Mouse (Mus musculus): ENCODE results near the gene Foxj2. TPM values are rescaled to one million over a fixed set of nuclear protein-coding genes. Genes with fewer than 3 reads are reported as not detected.

Foxj2 gene
- polyA plus RNA-seq, 1 experiment from 2014 or later = 4.8 TPM

- Histone ChIP-seq H3K4me3 (no peak overlapping the region), H3K27me3 (ENCODE audit: insufficient read depth, poor library complexity, severe bottlenecking) (no peaks in the 10 kb centered on the region), H3K4me1 (no peaks in the 10 kb centered on the region), H3K36me3 (peaks cover 32% of the 10 kb centered on the region), H3K9me3 (no peaks in the 10 kb centered on the region), H3K27ac (no peak overlapping the region)
- WGBS = 11% methylated on average over 2 of the region's 2 CpGs
- DNase-seq (ENCODE audit: low spot score) = no peak
Observed at GRCm38 (mm10) chr6:122892442-122893049, 72.8 kb downstream of the Foxj2 start.

Small RNA genes lying within 50 kb of the gene (microRNA-seq; reads per million reads assigned to microRNA genes)
- not detected for gene Mir7231

Other genes starting within 250 kb of the Foxj2 start
- gene Apobec1, start 217.5 kb upstream of the Foxj2 start, polyA plus RNA-seq (2016; fragmentation: Nextera tagmentation; extraction: Ambion mirVana) = 0.43 and 0.64 TPM in 2 replicates
- gene Gdf3, start 209.8 kb upstream of the Foxj2 start, polyA plus RNA-seq (2016; fragmentation: Nextera tagmentation; extraction: Ambion mirVana) = 0.06 and 1.1 TPM in 2 replicates
- gene Dppa3, start 193.5 kb upstream of the Foxj2 start, polyA plus RNA-seq (2016; fragmentation: Nextera tagmentation; extraction: Ambion mirVana) = not detected in 2 replicates
- gene Nanog, start 112.4 kb upstream of the Foxj2 start, polyA plus RNA-seq (2016; fragmentation: Nextera tagmentation; extraction: Ambion mirVana) = 0.20 and 0.57 TPM in 2 replicates
- 55.8 and 85.3 TPM in 2 replicates for gene Slc2a3, start 18.3 kb upstream of the Foxj2 start, polyA plus RNA-seq (2016; fragmentation: Nextera tagmentation; extraction: Ambion mirVana)
- gene C3ar1, start 36.2 kb downstream of the Foxj2 start, polyA plus RNA-seq (2016; fragmentation: Nextera tagmentation; extraction: Ambion mirVana) = 0.74 and 0.85 TPM in 2 replicates
- 61.5 and 70.6 TPM in 2 replicates for gene Necap1, start 54.6 kb downstream of the Foxj2 start, polyA plus RNA-seq (2016; fragmentation: Nextera tagmentation; extraction: Ambion mirVana)
- 0.27 and 0.63 TPM in 2 replicates for gene Clec4a1, start 101.9 kb downstream of the Foxj2 start, polyA plus RNA-seq (2016; fragmentation: Nextera tagmentation; extraction: Ambion mirVana)
- 0.11 TPM in 1 of 2 replicates, not detected in the other for gene Clec4a3, start 132.6 kb downstream of the Foxj2 start, polyA plus RNA-seq (2016; fragmentation: Nextera tagmentation; extraction: Ambion mirVana)
- not detected in 2 replicates for gene Clec4a4, start 170.5 kb downstream of the Foxj2 start, polyA plus RNA-seq (2016; fragmentation: Nextera tagmentation; extraction: Ambion mirVana)
- gene Clec4b1, start 230.0 kb downstream of the Foxj2 start, polyA plus RNA-seq (2016; fragmentation: Nextera tagmentation; extraction: Ambion mirVana) = not detected in 2 replicates

Measured in heart, embryonic 10.5 days (tissue).